Comparison of ENCODE assay signal across 18 mouse cellular contexts in the genomic region with DNA sequence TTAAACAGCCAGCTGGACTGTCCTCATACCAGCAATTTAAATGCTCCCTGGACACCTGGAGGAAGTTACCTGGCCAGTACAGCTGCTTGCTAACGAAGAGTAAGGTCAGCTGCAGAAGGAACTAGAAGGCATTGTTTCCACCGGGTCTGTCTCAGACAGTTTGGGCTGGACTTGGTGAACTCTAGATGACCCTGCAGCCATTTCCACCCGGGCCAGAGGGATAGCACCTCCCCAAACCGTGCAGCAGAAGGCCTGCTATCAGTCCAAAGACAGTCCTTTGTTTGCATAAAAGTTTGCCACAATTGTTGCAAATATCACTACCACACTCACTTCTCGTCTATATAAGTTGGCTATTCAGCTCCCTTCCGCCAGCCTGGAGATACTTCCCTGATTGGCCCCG. TPM values are rescaled to one million over a fixed set of nuclear protein-coding genes. Genes with fewer than 3 reads are reported as not detected.
"Had no signal": no experiment of that assay in that cellular context is flagged by ENCODE, and none has a peak within 500 bp of the region (broad histone marks: within the 10 kb centered on the region; RNA-seq: fewer than 3 reads in every experiment).

No protein-coding gene starts in this region.

- H3K4me3 ChIP-seq: limb, embryonic 12.5 days; limb, embryonic 15.5 days; liver, embryonic 12.5 days; liver, embryonic 15.5 days; megakaryocyte, embryonic 14.5 days; midbrain, embryonic 10.5 days had no signal

- H3K4me2 ChIP-seq: limb, embryonic 12.5 days; limb, embryonic 15.5 days; liver, embryonic 12.5 days; liver, embryonic 15.5 days had no signal

- H3K9ac ChIP-seq: limb, embryonic 12.5 days; limb, embryonic 15.5 days; liver, embryonic 12.5 days; liver, embryonic 15.5 days had no signal

- H3K9me3 ChIP-seq: limb, embryonic 12.5 days; limb, embryonic 15.5 days; liver, embryonic 12.5 days; liver, embryonic 15.5 days; megakaryocyte, embryonic 14.5 days; midbrain, embryonic 10.5 days had no signal

- ATAC-seq: liver, embryonic 12.5 days had no signal

- H3K4me1 ChIP-seq: limb, embryonic 12.5 days; limb, embryonic 15.5 days; midbrain, embryonic 10.5 days had no signal

- DNase-seq: kidney, adult 2 months; kidney, postnatal 10 days; left cerebral cortex, postnatal 4 days; lung, adult 2 months; lung, postnatal 10 days; lung, postnatal 36 days; midbrain, embryonic 14.5 days; thymus, postnatal 25 days had no signal

- H3K27ac ChIP-seq: limb, embryonic 12.5 days; limb, embryonic 15.5 days; liver, embryonic 12.5 days; liver, embryonic 15.5 days; midbrain, embryonic 10.5 days had no signal

- H3K36me3 ChIP-seq: limb, embryonic 12.5 days; limb, embryonic 15.5 days; liver, embryonic 12.5 days; liver, embryonic 15.5 days; midbrain, embryonic 10.5 days had no signal

- H3K27me3 ChIP-seq: limb, embryonic 15.5 days; liver, embryonic 15.5 days had no signal

RNA-seq across cellular contexts. Expression of a gene that starts 3.5 kb away (rescaled TPM):
- total RNA-seq: layer of hippocampus, postnatal 14 days; left cerebral cortex, postnatal 14 days; left cerebral cortex, postnatal 4 days; midbrain, postnatal 0 days had no signal
- polyA plus RNA-seq: neural tube, embryonic 11.5 days had no signal

RNA-seq across cellular contexts. Expression of a gene that starts 23.2 kb away (rescaled TPM):
- polyA plus RNA-seq: midbrain, embryonic 10.5 days; neural tube, embryonic 11.5 days had no signal
